Mouse (Mus musculus) liver, adult 2 months (tissue): Measurements from ENCODE around the gene Gfy.
"Not testable (repeated sequence)": the region's sequence is repeated elsewhere in the genome, so short reads cannot be mapped to it uniquely, and the experiment has no call there.

Experiments
- CTCF ChIP-seq: fragments of 200-500 bp; IDR thresholded peaks from 2 replicates; pipeline ENCODE4 v1.5.1; 2011; ENCODE audit warnings: low read depth, low read length, control low read depth
- POLR2A ChIP-seq: fragments of 200-500 bp; IDR thresholded peaks from 2 replicates; pipeline ENCODE4 v1.6.1; 2011; ENCODE audit warnings: low read length, control low read depth; ENCODE audit not compliant: insufficient read depth; ENCODE audit errors: extremely low read depth

GRCm38 (mm10) chr7:45153052-45153451 lies 26.3 kb downstream of the Gfy start:
- TF ChIP-seq CTCF, POLR2A: not testable (repeated sequence)
